Mouse (Mus musculus) urinary bladder, postnatal 14 days (tissue): Measurements from ENCODE around the gene Ddx42.
"Not testable (repeated sequence)": the region's sequence is repeated elsewhere in the genome, so short reads cannot be mapped to it uniquely, and the experiment has no call there.

Source experiments
- DNase-seq: peaks from one replicate; pipeline ENCODE4 v3.0.0; 2021; ENCODE audit warnings: low spot score

Ddx42 gene

GRCm38 (mm10) chr11:106216730-106217490 lies at the start of gene Ddx42:
TSS of gene Ddx42 (plus strand) at chr11:106216926.
- peak; percentile 91 for DNase-seq

GRCm38 (mm10) chr11:106167435-106167834 lies 49.3 kb upstream of the Ddx42 start:
- DNase-seq: no peak

DNA sequence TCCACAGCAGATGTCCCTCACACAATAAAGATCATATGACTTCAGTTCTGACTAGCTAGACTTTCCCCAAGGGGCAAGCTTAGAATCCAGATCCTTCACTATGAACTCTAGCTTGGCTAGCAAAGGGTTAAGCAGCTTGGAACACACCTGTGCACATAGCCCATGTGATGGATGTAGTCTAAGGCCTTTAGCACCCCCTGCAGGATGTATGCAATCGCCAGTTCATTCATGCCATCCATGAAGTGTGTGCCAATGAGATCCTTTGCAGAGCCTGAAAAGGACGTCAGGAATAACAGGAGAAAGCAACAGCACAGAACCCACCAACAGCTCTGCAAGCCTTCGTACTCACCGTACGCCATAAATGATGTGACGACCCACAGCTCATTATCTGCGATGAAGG lies 45.9 kb upstream of the Ddx42 start:
- no peak for DNase-seq

GRCm38 (mm10) chr11:106173228-106173627 lies 43.5 kb upstream of the Ddx42 start:
- no peak for DNase-seq

GRCm38 (mm10) chr11:106174372-106174771 lies 42.4 kb upstream of the Ddx42 start:
- DNase-seq: no peak

- no peak for DNase-seq
Measured at GRCm38 (mm10) chr11:106175081-106175480, 41.6 kb upstream of the Ddx42 start.

- no peak for DNase-seq
Measured at GRCm38 (mm10) chr11:106176372-106176771, 40.4 kb upstream of the Ddx42 start.

- no peak for DNase-seq
Measured at GRCm38 (mm10) chr11:106178036-106178782, 38.5 kb upstream of the Ddx42 start.

DNA sequence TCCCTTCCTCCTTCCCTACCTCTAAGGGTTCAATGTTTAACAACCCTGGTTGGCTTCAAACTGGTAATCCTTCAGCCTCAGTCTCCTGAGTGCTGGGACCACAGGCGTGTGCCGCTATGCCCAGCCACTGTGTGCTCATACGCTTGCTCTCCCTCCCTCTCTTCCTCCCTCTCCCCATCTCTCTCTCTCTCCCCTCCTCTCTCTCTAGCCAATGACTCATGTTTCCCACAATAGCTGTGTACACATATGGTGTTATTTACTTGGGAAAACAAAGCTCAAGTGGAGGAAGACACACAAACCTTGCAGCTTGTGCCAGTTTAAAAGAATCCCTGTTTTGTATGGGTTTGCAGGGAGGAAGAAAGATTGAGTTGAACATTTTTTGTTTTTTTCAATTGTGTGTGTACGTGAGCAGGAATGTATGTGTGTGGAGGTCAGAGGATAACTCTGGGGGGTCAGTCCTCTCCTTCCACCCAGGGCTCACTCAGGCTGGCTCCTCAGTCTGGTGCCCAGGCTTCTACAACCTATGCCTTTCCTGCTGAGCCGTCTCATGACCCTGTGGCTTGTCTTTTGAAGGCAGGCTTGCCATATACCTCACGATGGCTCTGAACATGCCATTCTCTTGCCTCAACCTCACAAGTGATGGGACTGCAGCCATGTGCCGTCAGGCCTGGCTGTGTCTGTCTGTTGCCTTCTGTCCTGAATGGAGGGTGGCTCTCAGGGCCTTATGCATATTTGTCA lies 36.8 kb upstream of the Ddx42 start:
- DNase-seq: no peak

GRCm38 (mm10) chr11:106180449-106180801 lies 36.3 kb upstream of the Ddx42 start:
- DNase-seq: no peak

DNA sequence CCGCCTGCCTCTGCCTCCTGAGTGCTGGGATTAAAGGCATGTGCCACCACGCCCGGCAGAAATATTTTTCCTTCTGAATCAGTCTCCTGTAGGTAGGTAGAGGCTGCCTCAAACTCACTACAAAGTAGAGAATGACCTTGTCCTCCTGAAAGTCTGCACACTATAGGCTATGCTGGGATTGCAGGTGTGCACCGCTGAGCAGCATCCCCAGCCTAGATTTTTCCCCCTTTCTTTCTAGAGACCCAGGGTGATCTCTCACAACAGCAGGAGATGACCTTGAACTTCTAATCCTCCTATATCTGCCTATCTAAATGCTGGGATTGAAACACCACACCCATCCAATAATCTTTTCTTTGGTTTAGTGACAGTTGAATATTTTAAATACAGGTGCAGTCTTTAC lies 29.4 kb upstream of the Ddx42 start:
- DNase-seq: no peak

GRCm38 (mm10) chr11:106191716-106192115 lies 25.0 kb upstream of the Ddx42 start:
- DNase-seq: no peak

- DNase-seq: no peak
Measured at GRCm38 (mm10) chr11:106192241-106192640, 24.5 kb upstream of the Ddx42 start.

- DNase-seq: peak; percentile 24
Measured at GRCm38 (mm10) chr11:106192657-106193370, 23.9 kb upstream of the Ddx42 start.

DNA sequence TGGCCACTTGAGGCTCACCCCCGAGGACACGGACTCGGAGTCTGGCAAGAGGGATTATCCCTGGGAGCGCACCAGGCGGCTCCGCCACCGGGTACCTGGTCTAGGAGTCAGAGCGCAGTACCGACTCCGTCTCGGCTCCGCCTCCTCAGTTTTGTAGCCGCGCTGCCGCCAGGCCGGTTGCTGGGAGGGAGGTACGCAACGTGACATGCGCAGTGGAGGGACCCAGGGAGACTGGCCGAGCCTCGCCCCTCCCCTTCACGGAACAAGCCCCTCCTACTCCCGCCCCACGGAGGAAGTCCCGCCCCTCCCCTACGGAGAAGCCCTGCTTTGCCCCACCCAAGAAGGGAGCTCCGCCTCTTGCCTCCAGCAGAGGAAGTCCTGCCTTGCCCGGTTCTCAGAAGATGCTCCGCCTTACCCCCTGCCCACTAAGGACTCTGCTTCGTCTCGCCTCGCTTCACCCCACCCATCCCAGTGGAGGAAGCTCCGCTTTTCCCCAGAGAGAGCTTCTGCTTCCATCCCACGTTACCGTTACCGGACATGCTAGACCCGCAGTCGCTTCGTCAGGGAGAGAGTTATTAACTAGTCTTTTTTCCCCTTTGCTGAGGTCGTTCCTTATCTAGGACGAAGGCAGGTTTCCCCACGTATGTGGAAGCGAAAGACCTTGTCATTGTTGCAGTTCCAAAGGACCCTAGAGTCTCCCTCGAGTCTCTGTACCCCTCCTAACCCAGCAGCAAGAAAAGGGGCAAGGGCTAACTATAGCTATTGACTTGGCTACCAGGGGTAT lies 23.2 kb upstream of the Ddx42 start:
- DNase-seq: peak; percentile 98

DNA sequence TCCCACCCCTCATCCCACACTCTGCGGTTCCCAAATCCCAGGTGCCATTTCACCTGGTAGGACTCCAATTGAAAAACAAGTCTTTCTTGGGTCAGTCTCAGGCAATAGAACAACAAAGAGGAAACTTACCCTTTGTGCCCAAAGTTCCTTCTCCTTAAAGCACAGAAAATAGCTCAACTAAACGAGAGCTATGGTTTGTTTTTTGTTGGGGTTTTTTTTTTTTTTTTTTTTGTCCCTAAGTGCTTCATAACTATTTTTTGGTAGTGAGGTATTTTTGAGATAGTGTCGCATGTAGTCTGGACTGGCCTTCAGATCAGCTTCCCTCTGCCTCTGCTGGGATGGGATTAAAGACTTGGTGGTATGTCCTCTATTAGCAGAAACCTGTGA lies 22.6 kb upstream of the Ddx42 start:
- no peak for DNase-seq

- no peak for DNase-seq
Measured at GRCm38 (mm10) chr11:106194891-106195290, 21.8 kb upstream of the Ddx42 start.

GRCm38 (mm10) chr11:106195341-106195740 lies 21.4 kb upstream of the Ddx42 start:
- no peak for DNase-seq

DNA sequence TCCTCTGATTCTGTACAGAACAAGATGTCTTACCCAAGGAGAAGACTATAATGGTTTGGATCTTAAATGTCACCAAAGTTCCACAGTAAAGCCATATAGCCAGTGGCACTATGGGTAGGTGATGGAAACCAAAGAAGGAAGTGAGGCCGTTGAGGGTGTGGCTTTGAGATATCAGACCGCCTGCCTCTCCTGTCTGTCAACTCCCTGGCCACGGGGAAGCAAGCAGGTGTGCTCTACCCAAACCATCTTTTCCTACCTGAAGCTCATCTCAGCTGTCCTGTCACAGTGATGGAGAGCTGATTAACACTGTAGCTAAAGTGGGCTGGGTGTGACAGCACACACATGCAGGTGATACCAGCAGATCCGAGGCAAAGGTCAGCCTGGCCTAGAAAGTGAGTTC lies 18.4 kb upstream of the Ddx42 start:
- DNase-seq: no peak

GRCm38 (mm10) chr11:106199997-106200396 lies 16.7 kb upstream of the Ddx42 start:
- DNase-seq: not testable (repeated sequence)

GRCm38 (mm10) chr11:106200756-106201155 lies 16.0 kb upstream of the Ddx42 start:
- no peak for DNase-seq
